Mouse (Mus musculus): Measurements from ENCODE around the gene Znrf3.

Znrf3 gene

GRCm38 (mm10) chr11:5271274-5272065 lies 173.2 kb downstream of the Znrf3 start:
- CTCF ChIA-PET, result interaction anchor here (0.5 to 1.2 kb wide), 3 partner anchors 11 to 176 kb away, joined by 3 read pairs; partner anchors contain the start of gene Kremen1

- CTCF ChIA-PET, result no interaction called here
Measured at GRCm38 (mm10) chr11:5269846-5270461, 174.7 kb downstream of the Znrf3 start.

- CTCF ChIA-PET, result no interaction called here
Measured at GRCm38 (mm10) chr11:5265764-5266163, 178.9 kb downstream of the Znrf3 start.

- CTCF ChIA-PET, result no interaction called here
Measured at GRCm38 (mm10) chr11:5263078-5263730, 181.4 kb downstream of the Znrf3 start.

- CTCF ChIA-PET, result interaction anchor here (0.5 to 1.1 kb wide), 2 partner anchors 10 to 114 kb away, joined by 3 to 6 read pairs; no protein-coding TSS in a partner anchor
Measured at GRCm38 (mm10) chr11:5261508-5262392, 182.9 kb downstream of the Znrf3 start, which contains the start of gene Kremen1. Gene Kremen1, minus strand, starts transcription at chr11:5261558.

- CTCF ChIA-PET, result interaction anchor here (1.1 kb wide), 1 partner anchor 11 kb away, joined by 3 read pairs; no protein-coding TSS in a partner anchor
Measured at GRCm38 (mm10) chr11:5260942-5261459, 183.6 kb downstream of the Znrf3 start.

GRCm38 (mm10) chr11:5259944-5260598 lies 184.6 kb downstream of the Znrf3 start:
- CTCF ChIA-PET, result interaction anchor here (0.7 to 1.1 kb wide), 2 partner anchors 12 to 349 kb away, joined by 3 to 14 read pairs; no protein-coding TSS in a partner anchor

GRCm38 (mm10) chr11:5258036-5258435 lies 186.6 kb downstream of the Znrf3 start:
- CTCF ChIA-PET, result no interaction called here

GRCm38 (mm10) chr11:5257151-5257862 lies 187.3 kb downstream of the Znrf3 start:
- CTCF ChIA-PET, result no interaction called here

GRCm38 (mm10) chr11:5255509-5256014 lies 189.1 kb downstream of the Znrf3 start:
- CTCF ChIA-PET, result no interaction called here

GRCm38 (mm10) chr11:5254016-5254415 lies 190.6 kb downstream of the Znrf3 start:
- CTCF ChIA-PET, result no interaction called here

GRCm38 (mm10) chr11:5253528-5253927 lies 191.1 kb downstream of the Znrf3 start:
- CTCF ChIA-PET, result no interaction called here

GRCm38 (mm10) chr11:5252727-5253126 lies 191.9 kb downstream of the Znrf3 start:
- CTCF ChIA-PET, result no interaction called here

- CTCF ChIA-PET, result no interaction called here
Measured at GRCm38 (mm10) chr11:5251112-5251511, 193.5 kb downstream of the Znrf3 start.

- CTCF ChIA-PET, result interaction anchor here (0.6 kb wide), 1 partner anchor 498 kb away, joined by 3 read pairs; no protein-coding TSS in a partner anchor
Measured at GRCm38 (mm10) chr11:5248200-5248599, 196.4 kb downstream of the Znrf3 start.

GRCm38 (mm10) chr11:5245431-5245830 lies 199.2 kb downstream of the Znrf3 start:
- CTCF ChIA-PET, result no interaction called here

GRCm38 (mm10) chr11:5244749-5245130 lies 199.9 kb downstream of the Znrf3 start:
- CTCF ChIA-PET, result no interaction called here

GRCm38 (mm10) chr11:5243812-5244748 lies 200.6 kb downstream of the Znrf3 start:
- CTCF ChIA-PET, result interaction anchor here (0.6 kb wide), 1 partner anchor 149 kb away, joined by 6 read pairs; no protein-coding TSS in a partner anchor
